In the genomic region with DNA sequence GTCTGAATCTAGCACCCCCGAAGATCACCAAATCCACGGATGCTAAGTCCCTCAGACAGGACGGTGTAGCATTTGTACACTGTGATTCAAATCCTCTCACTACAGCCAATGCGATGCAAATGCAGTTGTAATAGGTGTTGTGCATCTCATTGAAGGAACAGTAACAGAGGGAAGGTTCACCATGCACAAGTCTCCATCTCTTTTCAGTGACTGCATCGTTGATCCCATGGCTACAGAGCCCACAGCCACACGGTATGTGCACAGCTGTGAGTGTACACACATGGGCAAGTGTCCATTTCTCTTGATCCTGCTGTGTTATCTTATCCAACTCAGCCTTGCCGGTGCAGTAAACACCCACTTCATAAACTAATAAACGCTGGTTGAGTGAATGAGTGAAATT, we compare ENCODE assay signal across 8 mouse cellular contexts.
DNase-seq lines count a peak whose midpoint lies in the region; ATAC-seq and TF ChIP-seq lines count a peak whose summit lies in the region.

No protein-coding gene starts in this region.

- no peaks in the 10 kb centered on the region for H3K9me3 ChIP-seq in embryonic facial prominence, embryonic 11.5 days (replicated peaks; ENCODE audit: control insufficient read depth, low read length)
- H3K9me3 ChIP-seq in embryonic facial prominence, embryonic 10.5 days = no peaks in the 10 kb centered on the region
- H3K9me3 ChIP-seq in megakaryocyte, embryonic 14.5 days = no peaks in the 10 kb centered on the region
- no peaks in the 10 kb centered on the region for H3K9me3 ChIP-seq in intestine, postnatal 0 days (ENCODE audit: control insufficient read depth)
- H3K9me3 ChIP-seq in stomach, embryonic 16.5 days (replicated peaks; ENCODE audit: control insufficient read depth, low read length) = no peaks in the 10 kb centered on the region

- WGBS in embryonic facial prominence, embryonic 11.5 days = 32% methylated on average over 8 of the region's 8 CpGs
- 30% methylated on average over 8 of the region's 8 CpGs for WGBS in embryonic facial prominence, embryonic 10.5 days
- WGBS in intestine, postnatal 0 days = 23% methylated on average over 8 of the region's 8 CpGs
- WGBS in stomach, embryonic 16.5 days = 27% methylated on average over 8 of the region's 8 CpGs

- no peak for ATAC-seq in embryonic facial prominence, embryonic 11.5 days (replicated peaks; ENCODE audit: insufficient number of reproducible peaks, low FRiP score, low TSS enrichment, low read depth)
- ATAC-seq in megakaryocyte, adult 5-6 weeks (ENCODE audit: poor library complexity, severe bottlenecking) = no peak
- no peak for ATAC-seq in intestine, postnatal 0 days
- no peak for ATAC-seq in stomach, embryonic 16.5 days (ENCODE audit: insufficient read depth, low FRiP score)
- no peak for ATAC-seq in megakaryocyte progenitor cell, adult 5-6 weeks (replicated peaks; ENCODE audit: poor library complexity)

- DNase-seq in embryonic facial prominence, embryonic 11.5 days (ENCODE audit: low spot score) = no peak
- DNase-seq in embryonic facial prominence, embryonic 10.5 days (ENCODE audit: low spot score) = no peak
- no peak for DNase-seq in kidney, postnatal 14 days

- no peaks in the 10 kb centered on the region for H3K36me3 ChIP-seq in embryonic facial prominence, embryonic 11.5 days (replicated peaks; ENCODE audit: control insufficient read depth, insufficient read depth, low read depth, low read length)
- no peaks in the 10 kb centered on the region for H3K36me3 ChIP-seq in embryonic facial prominence, embryonic 10.5 days (replicated peaks)
- no peaks in the 10 kb centered on the region for H3K36me3 ChIP-seq in megakaryocyte, embryonic 14.5 days (replicated peaks; ENCODE audit: low read length)
- H3K36me3 ChIP-seq in intestine, postnatal 0 days (ENCODE audit: control insufficient read depth, insufficient read depth) = no peaks in the 10 kb centered on the region
- no peaks in the 10 kb centered on the region for H3K36me3 ChIP-seq in stomach, embryonic 16.5 days (ENCODE audit: control insufficient read depth, insufficient read depth, low read length)

- H3K4me2 ChIP-seq in embryonic facial prominence, embryonic 11.5 days (ENCODE audit: low read depth, low read length) = no peak overlapping the region
- H3K4me2 ChIP-seq in intestine, postnatal 0 days (replicated peaks; ENCODE audit: low read depth) = peak overlapping the region; percentile 58
- peak overlapping the region; percentile 38; the same call in 1 of the 2 replicates for H3K4me2 ChIP-seq in stomach, embryonic 16.5 days (ENCODE audit: low read depth, low read length)

- no peak overlapping the region for H3K27ac ChIP-seq in embryonic facial prominence, embryonic 11.5 days (replicated peaks; ENCODE audit: low read depth, low read length)
- H3K27ac ChIP-seq in embryonic facial prominence, embryonic 10.5 days (replicated peaks) = no peak overlapping the region
- no peak overlapping the region for H3K27ac ChIP-seq in intestine, postnatal 0 days (ENCODE audit: low read depth, low read length)
- H3K27ac ChIP-seq in stomach, embryonic 16.5 days (ENCODE audit: low read length) = no peak overlapping the region

- H3K4me1 ChIP-seq in embryonic facial prominence, embryonic 11.5 days (ENCODE audit: control insufficient read depth, insufficient read depth, low read length) = peaks cover 6% of the 10 kb centered on the region; the same call in 1 of the 2 replicates
- H3K4me1 ChIP-seq in embryonic facial prominence, embryonic 10.5 days = peaks cover 23% of the 10 kb centered on the region
- peaks cover 10% of the 10 kb centered on the region for H3K4me1 ChIP-seq in megakaryocyte, embryonic 14.5 days
- peaks cover 6% of the 10 kb centered on the region; the same call in 1 of the 2 replicates for H3K4me1 ChIP-seq in intestine, postnatal 0 days (replicated peaks; ENCODE audit: control insufficient read depth, insufficient read depth, low read length)
- peaks cover 19% of the 10 kb centered on the region for H3K4me1 ChIP-seq in stomach, embryonic 16.5 days (ENCODE audit: control insufficient read depth, insufficient read depth, low read length)

- no peak for TF ChIP-seq CTCF in intestine, postnatal 0 days (IDR thresholded peaks at IDR 0.05; ENCODE audit: low read depth)

- H3K4me3 ChIP-seq in embryonic facial prominence, embryonic 11.5 days (ENCODE audit: low read depth, low read length) = no peak overlapping the region
- H3K4me3 ChIP-seq in embryonic facial prominence, embryonic 10.5 days = no peak overlapping the region
- H3K4me3 ChIP-seq in megakaryocyte, embryonic 14.5 days (replicated peaks) = peak overlapping the region; percentile 74
- 0 out of 2 replicates have a peak overlapping the region, but pooled peaks have one; percentile 0 for H3K4me3 ChIP-seq in intestine, postnatal 0 days (ENCODE audit: low read depth, low read length)
- no peak overlapping the region for H3K4me3 ChIP-seq in stomach, embryonic 16.5 days (replicated peaks; ENCODE audit: low read length)

- peaks cover 3% of the 10 kb centered on the region for H3K27me3 ChIP-seq in embryonic facial prominence, embryonic 11.5 days (ENCODE audit: control insufficient read depth, insufficient read depth, low read length)
- H3K27me3 ChIP-seq in embryonic facial prominence, embryonic 10.5 days (replicated peaks; ENCODE audit: low read depth, poor library complexity, severe bottlenecking) = peaks cover 50% of the 10 kb centered on the region
- peaks cover 41% of the 10 kb centered on the region for H3K27me3 ChIP-seq in megakaryocyte, embryonic 14.5 days (replicated peaks)
- no peaks in the 10 kb centered on the region for H3K27me3 ChIP-seq in intestine, postnatal 0 days (replicated peaks; ENCODE audit: control insufficient read depth, insufficient read depth, low read length)
- H3K27me3 ChIP-seq in stomach, embryonic 16.5 days (ENCODE audit: control insufficient read depth, insufficient read depth, low read length) = peaks cover 10% of the 10 kb centered on the region

- peak overlapping the region; percentile 5; the same call in 1 of the 2 replicates for H3K9ac ChIP-seq in embryonic facial prominence, embryonic 11.5 days (replicated peaks; ENCODE audit: low read length)
- H3K9ac ChIP-seq in intestine, postnatal 0 days (ENCODE audit: low read depth, low read length) = no peak overlapping the region
- no peak overlapping the region for H3K9ac ChIP-seq in stomach, embryonic 16.5 days (ENCODE audit: low read length)

Comparison
In these comparisons a context has a peak if more than half of its experiments do, and no peak if none do; other contexts are left out.
1. H3K4me3 ChIP-seq: peak in megakaryocyte, embryonic 14.5 days (single experiment) and intestine, postnatal 0 days (single experiment); none in embryonic facial prominence, embryonic 11.5 days (single experiment), embryonic facial prominence, embryonic 10.5 days (single experiment) and stomach, embryonic 16.5 days (single experiment).